Mouse (Mus musculus) brain, embryonic 14.5 days (tissue): ENCODE measurements around the gene Zdhhc1.

Source experiments
- CTCF ChIP-seq: fragments of 200-500 bp; IDR thresholded peaks from 2 replicates; pipeline ENCODE4 v1.5.1; 2012; ENCODE audit warnings: inconsistent platforms, mild to moderate bottlenecking, moderate library complexity, borderline replicate concordance; ENCODE audit not compliant: insufficient read depth, insufficient read length; ENCODE audit errors: extremely low read depth
- POLR2A ChIP-seq: fragments of 200-500 bp; IDR thresholded peaks from 2 replicates; pipeline ENCODE4 v1.6.1; 2012; ENCODE audit warnings: mild to moderate bottlenecking, inconsistent platforms, borderline replicate concordance; ENCODE audit not compliant: poor library complexity, insufficient read depth, insufficient read length, severe bottlenecking; ENCODE audit errors: extremely low read depth

DNA sequence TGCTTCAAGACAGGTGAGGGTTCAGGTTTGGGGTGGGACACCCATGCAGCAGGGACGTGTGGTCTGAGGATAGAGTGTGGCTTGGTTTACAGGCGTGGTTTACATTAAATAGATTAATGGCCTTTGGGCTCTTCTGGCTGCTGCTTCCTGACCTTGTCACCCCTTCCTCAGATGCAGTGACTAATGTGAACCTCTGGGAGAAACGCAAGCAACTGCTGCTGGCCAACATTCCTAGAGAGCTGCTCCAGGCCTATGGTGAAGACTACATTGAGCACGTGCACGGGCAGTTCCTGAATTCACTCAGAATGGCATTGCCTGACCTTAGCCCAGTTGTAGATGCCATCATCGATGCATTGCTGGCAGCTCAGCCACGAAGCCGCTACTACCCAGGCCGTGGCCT is 26.2 kb upstream of the Zdhhc1 start:
- TF ChIP-seq CTCF (no peak), POLR2A (no peak)
